Mouse (Mus musculus) erythroblast, adult 5-6 weeks (primary cell): ENCODE data around the gene Gemin2. TPM values are rescaled to one million over a fixed set of nuclear protein-coding genes. Genes with fewer than 3 reads are reported as not detected.

Experiments
- ATAC-seq: replicated peaks from 2 replicates; pipeline ENCODE4 v1.8.0; 2016; ENCODE audit warnings: moderate number of reproducible peaks, mild to moderate bottlenecking, moderate TSS enrichment, inconsistent platforms; ENCODE audit not compliant: poor library complexity, low FRiP score, severe bottlenecking
- total RNA-seq, 2 experiments: library from RNA; stranded (forward) in 1 of 2; stranded (reverse) in 1 of 2; fragments of 150-400 nt in 1 of 2; fragments of 200-764, 138-1000 nt in 1 of 2; gene quantifications; 2 replicates each; pipeline versions ENCODE4 v1.2.3 to v1.2.4; 2015 to 2017; ENCODE audit warnings: low replicate concordance in 2 of 2

The Gemin2 gene
- total RNA-seq (2015; ENCODE audit: low replicate concordance) (8.4 and 12.3 TPM in 2 replicates), total RNA-seq (2017; ENCODE audit: low replicate concordance) (3.2 and 9.5 TPM in 2 replicates)

GRCm38 (mm10) chr12:59013234-59013633 lies at the start of gene Gemin2:
TSS of gene Gemin2 (plus strand) at chr12:59013393.
- ATAC-seq, result peak; percentile 83

- peak; percentile 64; the same call in 1 of the 2 replicates for ATAC-seq
Observed at GRCm38 (mm10) chr12:58964583-58964982, 48.6 kb upstream of the Gemin2 start.

- no peak for ATAC-seq
Observed at GRCm38 (mm10) chr12:58976966-58977365, 36.2 kb upstream of the Gemin2 start.

DNA sequence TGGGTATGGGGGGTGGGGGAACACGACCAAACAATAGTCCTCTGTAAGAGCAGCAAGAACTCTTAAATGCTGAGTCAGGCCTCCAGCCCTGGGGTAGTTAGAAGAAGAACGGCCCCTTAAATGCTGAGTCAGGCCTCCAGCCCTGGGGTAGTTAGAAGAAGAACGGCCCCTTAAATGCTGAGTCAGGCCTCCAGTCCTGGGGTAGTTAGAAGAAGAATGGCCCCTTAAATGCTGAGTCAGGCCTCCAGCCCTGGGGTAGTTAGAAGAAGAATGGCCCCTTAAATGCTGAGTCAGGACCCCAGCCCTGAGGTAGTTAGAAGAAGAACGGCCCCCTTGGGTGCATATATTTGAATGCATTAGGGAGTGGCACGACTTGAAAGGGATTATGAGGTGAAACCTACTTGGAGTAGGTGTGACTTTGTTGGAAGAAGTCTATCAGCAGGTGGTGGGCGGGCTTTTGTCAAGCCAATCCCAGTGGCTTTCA lies 32.0 kb upstream of the Gemin2 start:
- ATAC-seq, result peak; percentile 83

DNA sequence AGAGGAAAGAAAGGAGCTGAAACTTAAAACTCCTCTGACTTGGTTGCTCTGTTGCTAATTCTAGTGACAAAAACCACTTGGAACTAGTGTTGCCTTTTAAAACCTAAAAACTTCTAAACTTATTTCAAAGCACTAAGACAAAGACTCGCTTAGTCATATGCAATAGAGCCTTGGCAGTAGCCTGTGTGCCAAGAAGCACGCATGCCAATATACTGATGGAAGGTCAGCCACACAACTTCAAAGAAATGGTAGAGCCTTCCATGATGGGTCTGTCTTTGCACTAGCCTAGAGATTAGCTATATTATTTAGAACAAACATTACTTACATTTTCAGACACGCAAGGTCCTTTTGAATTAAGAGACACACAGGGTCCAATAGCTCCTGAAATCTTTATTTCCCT lies 27.4 kb upstream of the Gemin2 start:
- ATAC-seq, result no peak

GRCm38 (mm10) chr12:59010482-59010881 lies 2.7 kb upstream of the Gemin2 start:
- no peak for ATAC-seq

DNA sequence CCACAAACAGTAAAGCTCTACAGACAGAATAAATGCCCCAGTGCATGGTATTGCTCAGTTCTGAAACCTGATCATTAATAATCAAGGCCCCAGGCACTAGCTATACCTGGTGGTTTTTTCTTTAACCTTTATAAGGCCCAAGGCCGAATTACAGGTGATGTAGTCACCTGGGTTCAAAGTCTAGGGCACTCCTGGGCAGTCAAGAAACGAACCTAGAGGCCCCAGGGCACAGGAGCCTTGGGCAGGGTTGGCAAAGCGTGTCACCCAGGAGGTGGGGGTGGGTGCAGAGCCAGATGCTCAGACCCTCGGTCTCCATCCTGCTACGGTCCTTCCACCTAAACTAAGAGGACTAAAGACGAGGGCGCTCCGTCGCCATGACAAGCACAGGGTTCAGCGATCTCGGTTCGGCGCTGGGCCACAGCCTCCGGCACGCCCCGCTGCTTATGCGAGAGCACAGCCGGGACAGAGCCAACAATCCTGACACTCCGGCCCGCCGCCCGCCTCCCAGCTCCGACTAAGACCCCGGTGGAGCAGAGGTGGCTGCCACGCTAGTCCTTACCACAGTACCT lies 1.8 kb upstream of the Gemin2 start:
- peak; percentile 66 for ATAC-seq

- ATAC-seq, result peak; percentile 88
Observed at GRCm38 (mm10) chr12:59011844-59012709, 1.1 kb upstream of the Gemin2 start, which contains the start of gene Sec23a. TSS of gene Sec23a (minus strand) at chr12:59012017.

DNA sequence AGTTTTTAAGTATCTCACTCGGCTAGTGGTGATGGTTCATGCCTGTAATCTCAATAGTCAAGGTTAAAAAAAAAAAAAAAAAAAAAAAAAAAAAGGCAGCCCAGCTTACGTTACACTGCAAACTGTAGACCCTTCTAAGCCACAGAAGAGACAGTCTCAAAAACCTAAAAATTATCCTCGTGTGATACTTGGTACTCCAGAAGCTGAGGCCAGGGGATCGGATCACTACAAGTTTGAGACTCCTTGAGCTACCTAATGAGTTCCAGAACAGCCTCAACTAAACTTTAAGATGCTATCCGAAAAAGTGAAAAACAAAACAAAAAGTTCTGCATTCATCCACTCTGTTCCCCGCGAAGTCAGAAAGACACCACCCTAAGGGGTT lies 492 bp upstream of the Gemin2 start:
- ATAC-seq, result 0 out of 2 replicates have a peak, but pooled peaks have one; percentile 3

- ATAC-seq, result no peak
Observed at GRCm38 (mm10) chr12:59017970-59018369, 4.8 kb downstream of the Gemin2 start.

DNA sequence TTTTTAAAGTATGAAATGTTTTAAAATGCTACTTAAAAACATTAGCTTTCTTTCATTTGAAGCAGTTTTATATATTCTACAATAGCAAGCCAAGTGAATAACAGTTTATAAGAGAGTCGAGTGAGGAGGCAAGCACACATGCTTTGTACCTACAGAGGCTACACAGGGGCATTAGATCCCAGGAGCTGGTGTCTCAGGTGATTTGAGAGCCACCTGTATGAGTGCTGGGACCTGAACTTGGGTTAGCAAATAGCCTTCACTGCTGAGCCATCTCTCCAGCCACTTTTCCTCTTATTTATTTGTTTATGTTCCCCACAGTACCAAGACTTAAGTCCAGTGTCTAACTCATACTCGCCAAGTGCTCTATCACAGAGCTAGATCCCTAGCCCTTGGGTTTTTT lies 6.7 kb downstream of the Gemin2 start:
- ATAC-seq, result no peak

- no peak for ATAC-seq
Observed at GRCm38 (mm10) chr12:59021306-59021705, 8.1 kb downstream of the Gemin2 start.

DNA sequence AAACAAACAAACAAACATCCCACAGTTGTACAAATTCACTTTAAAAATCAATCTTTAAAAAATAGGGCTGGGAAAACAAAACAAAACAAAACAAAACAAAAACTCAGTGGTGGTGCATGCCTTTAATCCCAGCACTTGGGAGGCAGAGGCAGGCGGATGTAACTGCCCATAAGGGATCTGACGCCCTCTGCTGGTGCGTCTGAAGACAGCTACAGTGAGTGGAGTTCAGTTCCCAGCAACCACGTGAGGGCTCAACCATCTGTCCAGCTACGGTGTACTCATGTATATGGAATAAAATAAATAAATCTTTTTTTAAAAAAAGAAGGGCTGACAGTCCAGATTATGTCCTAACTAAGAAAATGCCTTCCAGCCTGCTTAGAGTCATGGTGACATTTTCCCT lies 18.9 kb downstream of the Gemin2 start:
- ATAC-seq, result peak; percentile 77

GRCm38 (mm10) chr12:59039162-59039970 lies 26.2 kb downstream of the Gemin2 start:
- no peak for ATAC-seq

- ATAC-seq, result 0 out of 2 replicates have a peak, but pooled peaks have one; percentile 46
Observed at GRCm38 (mm10) chr12:59039971-59040844, 27.0 kb downstream of the Gemin2 start.

GRCm38 (mm10) chr12:59040851-59041250 lies 27.7 kb downstream of the Gemin2 start:
- ATAC-seq, result no peak

DNA sequence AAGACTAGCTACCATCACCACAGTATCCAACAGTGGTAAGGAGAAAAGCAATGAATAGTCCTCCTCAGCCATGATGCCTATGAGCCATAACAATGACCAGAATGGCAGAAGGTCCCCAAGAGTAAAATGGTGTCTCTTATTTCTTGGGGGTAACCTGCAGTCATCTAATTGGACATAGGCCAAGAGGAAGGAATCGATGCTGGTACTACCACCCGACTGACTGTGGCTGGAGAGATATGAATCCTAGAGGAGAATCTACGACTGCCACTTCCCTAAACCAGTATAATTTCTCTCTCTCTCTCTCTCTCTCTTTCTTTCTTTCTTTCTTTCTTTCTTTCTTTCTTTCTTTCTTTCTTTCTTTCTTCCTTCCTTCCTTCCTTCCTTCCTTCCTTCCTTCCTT lies 39.3 kb downstream of the Gemin2 start:
- no peak for ATAC-seq

DNA sequence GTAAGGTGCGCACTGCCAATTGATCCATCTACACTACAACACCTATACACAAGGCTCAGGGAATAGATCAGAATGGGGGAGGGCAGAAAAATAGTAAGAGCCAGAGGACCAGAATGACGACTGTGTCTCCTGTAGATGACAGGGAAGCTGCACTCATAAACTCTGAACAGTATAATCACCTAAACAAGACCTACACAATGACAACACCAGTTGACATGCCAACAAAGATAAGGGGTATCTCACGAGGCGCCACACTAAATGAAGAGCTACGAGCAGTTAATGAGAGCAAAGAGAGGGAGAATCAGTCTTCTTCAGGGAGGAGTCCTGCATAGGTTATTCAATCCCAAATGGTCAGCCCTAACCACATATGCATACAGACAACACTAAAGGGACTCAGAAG lies 40.0 kb downstream of the Gemin2 start:
- ATAC-seq, result 0 out of 2 replicates have a peak, but pooled peaks have one; percentile 45

GRCm38 (mm10) chr12:59053976-59054375 lies 40.8 kb downstream of the Gemin2 start:
- ATAC-seq, result no peak
